Mouse (Mus musculus): ENCODE measurements around the gene Rps6ka1.

GRCm38 (mm10) chr4:133877850-133878755 lies 9.5 kb downstream of the Rps6ka1 start:
- peak; percentile 29; the same call in 1 of the 2 replicates for TF ChIP-seq CTCF (IDR thresholded peaks at IDR 0.05; ENCODE audit: low read depth)
- no peak for TF ChIP-seq EP300 (IDR thresholded peaks at IDR 0.05; ENCODE audit: low read depth)

Data from heart, postnatal 0 days (tissue).